10 mouse cellular contexts compared by ENCODE assay signal in the genomic region with DNA sequence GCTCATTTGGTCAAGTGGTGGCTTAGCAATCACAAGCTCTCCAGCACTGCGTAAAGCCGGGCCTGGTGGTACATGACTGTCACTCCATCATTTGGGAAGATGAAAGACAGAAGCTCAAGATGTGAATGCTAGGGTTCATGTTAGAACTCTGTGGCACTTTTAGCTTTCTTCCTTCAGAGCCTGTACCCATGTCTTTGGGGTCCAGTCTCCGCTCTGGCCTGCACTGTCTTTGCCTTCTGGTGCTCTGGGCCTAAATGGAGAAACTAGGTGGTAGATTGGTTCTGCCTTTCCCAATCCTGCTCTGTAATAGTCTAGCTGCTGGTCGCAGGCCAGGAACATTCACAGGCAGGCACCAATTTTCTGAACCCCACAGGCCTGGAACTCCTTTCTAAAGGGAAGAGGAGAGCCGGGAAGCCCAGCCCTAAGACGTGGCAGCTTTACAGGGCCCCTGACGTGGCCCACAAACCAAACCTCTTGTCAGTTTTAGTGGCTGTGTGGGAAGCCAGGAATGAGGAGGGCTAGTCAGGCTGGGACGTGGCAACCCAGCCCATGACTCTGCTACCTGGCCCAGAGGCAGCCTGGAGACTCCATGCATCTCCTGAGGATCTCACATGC. TPM values are rescaled to one million over a fixed set of nuclear protein-coding genes. Genes with fewer than 3 reads are reported as not detected.
DNase-seq lines count a peak whose midpoint lies in the region; ATAC-seq and TF ChIP-seq lines count a peak whose summit lies in the region.
"Had no signal": no experiment of that assay in that cellular context is flagged by ENCODE, and none has a peak within 500 bp of the region (broad histone marks: within the 10 kb centered on the region; RNA-seq: fewer than 3 reads in every experiment).

No protein-coding gene starts in this region.

- TF ChIP-seq POLR2A in myocyte (IDR thresholded peaks at IDR 0.05; ENCODE audit: insufficient read length, low read depth): peak; percentile 16

- no peak overlapping the region for H3K4me2 ChIP-seq in heart, embryonic 11.5 days
- H3K4me2 ChIP-seq in lung, embryonic 15.5 days: no peak overlapping the region
- H3K4me2 ChIP-seq in embryonic facial prominence, embryonic 12.5 days (replicated peaks): no peak overlapping the region
- peak overlapping the region; percentile 49 for H3K4me2 ChIP-seq in myocyte (ENCODE audit: low read depth)
- H3K4me2 ChIP-seq: liver, embryonic 13.5 days; stomach, embryonic 15.5 days had no signal

- no peaks in the 10 kb centered on the region for H3K79me2 ChIP-seq in myocyte (ENCODE audit: control insufficient read depth, insufficient read depth)

- 76% methylated on average over 8 of the region's 8 CpGs for WGBS in heart, embryonic 11.5 days (ENCODE audit: insufficient replicate concordance)
- 68% methylated on average over 8 of the region's 8 CpGs for WGBS in lung, embryonic 15.5 days
- 69% methylated on average over 8 of the region's 8 CpGs for WGBS in embryonic facial prominence, embryonic 12.5 days

- no peaks in the 10 kb centered on the region for H3K9me3 ChIP-seq in heart, embryonic 11.5 days (replicated peaks; ENCODE audit: control insufficient read depth, low read length)
- no peaks in the 10 kb centered on the region for H3K9me3 ChIP-seq in lung, embryonic 15.5 days
- no peaks in the 10 kb centered on the region for H3K9me3 ChIP-seq in embryonic facial prominence, embryonic 12.5 days
- H3K9me3 ChIP-seq: liver, embryonic 13.5 days; stomach, embryonic 15.5 days had no signal

- no peaks in the 10 kb centered on the region for H3K36me3 ChIP-seq in heart, embryonic 11.5 days (ENCODE audit: control insufficient read depth, insufficient read depth, low read length)
- H3K36me3 ChIP-seq in lung, embryonic 15.5 days: no peaks in the 10 kb centered on the region
- no peaks in the 10 kb centered on the region for H3K36me3 ChIP-seq in embryonic facial prominence, embryonic 12.5 days
- no peaks in the 10 kb centered on the region for H3K36me3 ChIP-seq in myocyte (ENCODE audit: control insufficient read depth, insufficient read depth)
- H3K36me3 ChIP-seq: liver, embryonic 13.5 days; stomach, embryonic 15.5 days had no signal

- DNase-seq in heart, adult 8-10 months (ENCODE audit: low spot score): no peak
- no peak for DNase-seq in lung, postnatal 25 days (ENCODE audit: low spot score)
- no peak for DNase-seq in left cerebral cortex, adult 18-20 months (ENCODE audit: low spot score in 2 of 2)
- DNase-seq in kidney, adult 9 months: no peak
- DNase-seq: liver, embryonic 13.5 days had no signal

- peaks cover 42% of the 10 kb centered on the region for H3K4me1 ChIP-seq in heart, embryonic 11.5 days (ENCODE audit: control insufficient read depth, insufficient read depth, low read length)
- peaks cover 67% of the 10 kb centered on the region for H3K4me1 ChIP-seq in lung, embryonic 15.5 days
- H3K4me1 ChIP-seq in embryonic facial prominence, embryonic 12.5 days: peaks cover 54% of the 10 kb centered on the region

- ATAC-seq in heart, embryonic 11.5 days (replicated peaks; ENCODE audit: insufficient number of reproducible peaks, low FRiP score, low TSS enrichment): no peak
- ATAC-seq in lung, embryonic 15.5 days (ENCODE audit: borderline replicate concordance, extremely low read depth, low FRiP score, low TSS enrichment): no peak
- no peak for ATAC-seq in embryonic facial prominence, embryonic 12.5 days (ENCODE audit: insufficient number of reproducible peaks, insufficient read depth, low FRiP score, low TSS enrichment)

- no peak overlapping the region for H3K9ac ChIP-seq in heart, embryonic 11.5 days (ENCODE audit: low read depth, low read length)
- no peak overlapping the region for H3K9ac ChIP-seq in lung, embryonic 15.5 days
- no peak overlapping the region; the same call in 1 of the 2 replicates for H3K9ac ChIP-seq in embryonic facial prominence, embryonic 12.5 days
- H3K9ac ChIP-seq: liver, embryonic 13.5 days; stomach, embryonic 15.5 days had no signal

- no peak overlapping the region for H3ac ChIP-seq in myocyte (ENCODE audit: control insufficient read depth, insufficient read length)

- H3K4me3 ChIP-seq in heart, embryonic 11.5 days (ENCODE audit: low read depth, low read length): no peak overlapping the region
- H3K4me3 ChIP-seq in lung, embryonic 15.5 days: no peak overlapping the region
- H3K4me3 ChIP-seq in embryonic facial prominence, embryonic 12.5 days: no peak overlapping the region
- no peak overlapping the region for H3K4me3 ChIP-seq in myocyte
- H3K4me3 ChIP-seq: liver, embryonic 13.5 days; stomach, embryonic 15.5 days had no signal

- H3K27ac ChIP-seq in heart, embryonic 11.5 days (ENCODE audit: low read depth, low read length): peak overlapping the region; percentile 85
- peak overlapping the region; percentile 73 for H3K27ac ChIP-seq in lung, embryonic 15.5 days
- peak overlapping the region; percentile 70 for H3K27ac ChIP-seq in embryonic facial prominence, embryonic 12.5 days
- H3K27ac ChIP-seq: liver, embryonic 13.5 days had no signal

- H3K27me3 ChIP-seq in heart, embryonic 11.5 days (ENCODE audit: control insufficient read depth, insufficient read depth, low read length): no peaks in the 10 kb centered on the region
- H3K27me3 ChIP-seq in lung, embryonic 15.5 days: no peaks in the 10 kb centered on the region
- H3K27me3 ChIP-seq in embryonic facial prominence, embryonic 12.5 days: no peaks in the 10 kb centered on the region
- no peaks in the 10 kb centered on the region for H3K27me3 ChIP-seq in myocyte (ENCODE audit: control insufficient read depth, insufficient read depth, insufficient read length)
- H3K27me3 ChIP-seq: liver, embryonic 13.5 days; stomach, embryonic 15.5 days had no signal

TF ChIP-seq in myocyte, 11 proteins besides CTCF, POLR2A, EP300 and RAD21:
- TF ChIP-seq E2F4 (IDR thresholded peaks at IDR 0.05; ENCODE audit: insufficient read depth): no peak
- no peak for TF ChIP-seq SRF (IDR thresholded peaks at IDR 0.05; ENCODE audit: control insufficient read depth, insufficient read length, low read depth)
- TF ChIP-seq REST (IDR thresholded peaks at IDR 0.05; ENCODE audit: insufficient read depth, insufficient read length): no peak
- no peak for TF ChIP-seq MYOG (IDR thresholded peaks at IDR 0.05; ENCODE audit: control insufficient read depth in 1 of 3, insufficient read depth in 1 of 3, insufficient read length in 2 of 3, low read depth in 2 of 3)
- TF ChIP-seq TCF3 (IDR thresholded peaks at IDR 0.05; ENCODE audit: insufficient read length, low read depth): no peak
- no peak for TF ChIP-seq MAX (IDR thresholded peaks at IDR 0.05; ENCODE audit: low read depth)
- TF ChIP-seq MYOD1 (IDR thresholded peaks at IDR 0.05; ENCODE audit: control insufficient read depth in 1 of 3, insufficient read length in 2 of 3, low read depth in 2 of 3): no peak
- no peak for TF ChIP-seq CEBPB (IDR thresholded peaks at IDR 0.05; ENCODE audit: insufficient read depth, poor library complexity, severe bottlenecking)
- no peak for TF ChIP-seq POLR2AphosphoS2 (IDR thresholded peaks at IDR 0.05; ENCODE audit: insufficient read length, low read depth)
- TF ChIP-seq TCF12 (IDR thresholded peaks at IDR 0.05; ENCODE audit: insufficient read depth, poor library complexity, severe bottlenecking): no peak
- TF ChIP-seq USF1 (IDR thresholded peaks at IDR 0.05; ENCODE audit: low read depth): no peak

RNA-seq across cellular contexts. Expression of a gene that starts 1.9 kb away (rescaled TPM):
- polyA plus RNA-seq in heart, embryonic 11.5 days (2014; fragmentation: Nextera tagmentation; extraction: Ambion mirVana): 1,182 and 1,259 TPM in 2 replicates
- total RNA-seq in heart, adult 8-10 months (2022): 100 to 1,000 TPM; 202 to 357 (median 299) TPM
- polyA plus RNA-seq in lung, embryonic 15.5 days (2015; fragmentation: Nextera tagmentation; extraction: Ambion mirVana): 1,944 and 2,059 TPM in 2 replicates
- polyA plus RNA-seq in embryonic facial prominence, embryonic 12.5 days (2016; fragmentation: Nextera tagmentation; extraction: Ambion mirVana): 772 and 814 TPM in 2 replicates
- 1,961 TPM for polyA plus RNA-seq in myocyte (2012; fragmentation: generic; extraction: Trizol)
- 100 to 1,000 TPM; 174 to 202 TPM for total RNA-seq in left cerebral cortex, adult 18-20 months (2021)

RNA-seq across cellular contexts. Expression of a gene that starts 36.2 kb away (rescaled TPM):
- polyA plus RNA-seq in heart, embryonic 11.5 days (2014; fragmentation: Nextera tagmentation; extraction: Ambion mirVana): 273 and 292 TPM in 2 replicates
- 100 to 1,000 TPM in 3 of 4 experiments, 10 to 100 TPM in 1; 94.6 to 115 (median 104) TPM for total RNA-seq in heart, adult 8-10 months (2022)
- 531 and 546 TPM in 2 replicates for polyA plus RNA-seq in lung, embryonic 15.5 days (2015; fragmentation: Nextera tagmentation; extraction: Ambion mirVana)
- polyA plus RNA-seq in embryonic facial prominence, embryonic 12.5 days (2016; fragmentation: Nextera tagmentation; extraction: Ambion mirVana): 297 and 344 TPM in 2 replicates
- polyA plus RNA-seq in myocyte (2012; fragmentation: generic; extraction: Trizol): 264 TPM
- 100 to 1,000 TPM in 1 of 2 experiments, 10 to 100 TPM in 1; 84.3 to 103 TPM for total RNA-seq in left cerebral cortex, adult 18-20 months (2021)

RNA-seq across cellular contexts. Expression of a gene that starts 44.6 kb away (rescaled TPM):
- polyA plus RNA-seq in heart, embryonic 11.5 days (2014; fragmentation: Nextera tagmentation; extraction: Ambion mirVana): 125 and 133 TPM in 2 replicates
- 10 to 100 TPM; 39.4 to 45.2 (median 42.4) TPM for total RNA-seq in heart, adult 8-10 months (2022)
- polyA plus RNA-seq in lung, embryonic 15.5 days (2015; fragmentation: Nextera tagmentation; extraction: Ambion mirVana): 180 and 181 TPM in 2 replicates
- 237 TPM in 2 replicates for polyA plus RNA-seq in embryonic facial prominence, embryonic 12.5 days (2016; fragmentation: Nextera tagmentation; extraction: Ambion mirVana)
- 52.2 TPM for polyA plus RNA-seq in myocyte (2012; fragmentation: generic; extraction: Trizol)
- 10 to 100 TPM; 34.4 to 35.7 TPM for total RNA-seq in left cerebral cortex, adult 18-20 months (2021)
